Mouse (Mus musculus) midbrain, embryonic 13.5 days (tissue): Measurements from ENCODE around the gene Gm7697. TPM values are rescaled to one million over a fixed set of nuclear protein-coding genes. Genes with fewer than 3 reads are reported as not detected.
"Not testable (repeated sequence)": the region's sequence is repeated elsewhere in the genome, so short reads cannot be mapped to it uniquely, and the experiment has no call there.

ENCODE experiments used
- ATAC-seq: fragments of 200-750 bp; cut with Nextera tagmentation; 2 replicates; pipeline ENCODE4 v1.8.0; 2017; ENCODE audit warnings: mild to moderate bottlenecking, moderate TSS enrichment, moderate library complexity
- H3K27ac ChIP-seq: fragments of 300-500 bp; sonication (generic); 2 replicates; pipeline ENCODE4 v1.5.1; 2015; ENCODE audit warnings: inconsistent platforms, mild to moderate bottlenecking, moderate library complexity
- H3K27me3 ChIP-seq: fragments of 300-500 bp; sonication (generic); 2 replicates; pipeline ENCODE4 v1.6.1; 2015; ENCODE audit warnings: mild to moderate bottlenecking, inconsistent platforms
- H3K36me3 ChIP-seq: fragments of 300-500 bp; sonication (generic); 2 replicates; pipeline ENCODE4 v1.6.1; 2015; ENCODE audit warnings: mild to moderate bottlenecking, inconsistent platforms
- H3K4me1 ChIP-seq: fragments of 300-500 bp; sonication (generic); replicated peaks from 2 replicates; pipeline ENCODE4 v1.6.1; 2015; ENCODE audit warnings: inconsistent platforms
- H3K4me2 ChIP-seq: fragments of 300-500 bp; sonication (generic); replicated peaks from 2 replicates; pipeline ENCODE4 v1.6.1; 2015; ENCODE audit warnings: moderate library complexity, mild to moderate bottlenecking, inconsistent platforms
- H3K4me3 ChIP-seq: fragments of 300-500 bp; sonication (generic); replicated peaks from 2 replicates; pipeline ENCODE4 v1.5.1; 2015; ENCODE audit warnings: mild to moderate bottlenecking, inconsistent platforms
- H3K9ac ChIP-seq: fragments of 300-500 bp; sonication (generic); replicated peaks from 2 replicates; pipeline ENCODE4 v1.6.1; 2015; ENCODE audit warnings: mild to moderate bottlenecking, inconsistent platforms
- H3K9me3 ChIP-seq: fragments of 300-500 bp; sonication (generic); 2 replicates; pipeline ENCODE4 v1.6.1; 2016; ENCODE audit warnings: mild to moderate bottlenecking, inconsistent platforms
- WGBS: fragments of 180-500 bp; shearing (Covaris S2); methylation state at CpG from one replicate; pipeline ENCODE4 v1.1.7; 2015; 5-methylcytosine and 5-hydroxymethylcytosine counted together
- polyA plus RNA-seq: library from polyadenylated mRNA; unstranded; fragments of >200 nt; fragmentation: Nextera tagmentation; extraction: Ambion mirVana; gene quantifications from 2 replicates; pipeline ENCODE4 v1.2.1, GENCODE M21; 2015

Gene Gm7697
- polyA plus RNA-seq, result not detected in 2 replicates

- H3K36me3 ChIP-seq, H3K4me2 ChIP-seq: not testable (repeated sequence)
- WGBS, result 91% methylated on average over 2 of the region's 3 CpGs
Observed at GRCm38 (mm10) chr8:69522876-69523275, at the start of gene Gm7697. Gene Gm7697 (minus strand): TSS chr8:69522976.

GRCm38 (mm10) chr8:69551249-69551648, 28.5 kb upstream of the Gm7697 start:
- not testable (repeated sequence) for H3K27me3 ChIP-seq, ATAC-seq
- WGBS, result 47% methylated on average over 2 of the region's 2 CpGs

More at GRCm38 (mm10) chr8:69522876-69523275, at the start of gene Gm7697:
- not testable (repeated sequence) for H3K9me3 ChIP-seq, H3K27ac ChIP-seq, H3K9ac ChIP-seq, H3K4me1 ChIP-seq, ATAC-seq, H3K27me3 ChIP-seq, H3K4me3 ChIP-seq

GRCm38 (mm10) chr8:69549556-69549955, 26.8 kb upstream of the Gm7697 start:
- H3K9ac ChIP-seq, H3K27ac ChIP-seq, H3K27me3 ChIP-seq, H3K36me3 ChIP-seq, H3K4me2 ChIP-seq, H3K9me3 ChIP-seq, ATAC-seq, H3K4me1 ChIP-seq, H3K4me3 ChIP-seq: not testable (repeated sequence)
- WGBS, result 12% methylated on average over 8 of the region's 8 CpGs

More at GRCm38 (mm10) chr8:69551249-69551648, 28.5 kb upstream of the Gm7697 start:
- not testable (repeated sequence) for H3K27ac ChIP-seq, H3K9ac ChIP-seq, H3K4me1 ChIP-seq, H3K4me3 ChIP-seq, H3K36me3 ChIP-seq, H3K9me3 ChIP-seq, H3K4me2 ChIP-seq

- H3K36me3 ChIP-seq, H3K27ac ChIP-seq, H3K4me1 ChIP-seq, H3K9ac ChIP-seq, H3K4me2 ChIP-seq, H3K4me3 ChIP-seq, H3K9me3 ChIP-seq, H3K27me3 ChIP-seq, ATAC-seq: not testable (repeated sequence)
- WGBS, result 91% methylated on average over 3 of the region's 3 CpGs
Observed at GRCm38 (mm10) chr8:69548114-69548513, 25.3 kb upstream of the Gm7697 start.

- not testable (repeated sequence) for H3K4me1 ChIP-seq, ATAC-seq, H3K9ac ChIP-seq, H3K36me3 ChIP-seq, H3K27ac ChIP-seq, H3K9me3 ChIP-seq, H3K4me2 ChIP-seq, H3K4me3 ChIP-seq, H3K27me3 ChIP-seq
- 65% methylated on average over 7 of the region's 7 CpGs for WGBS
Observed at GRCm38 (mm10) chr8:69547208-69547607, 24.4 kb upstream of the Gm7697 start.

- not testable (repeated sequence) for H3K4me2 ChIP-seq, H3K9me3 ChIP-seq, H3K4me1 ChIP-seq, H3K4me3 ChIP-seq, H3K36me3 ChIP-seq, H3K9ac ChIP-seq, H3K27ac ChIP-seq, H3K27me3 ChIP-seq, ATAC-seq
- 56% methylated on average over 1 of the region's 1 CpGs for WGBS
Observed at GRCm38 (mm10) chr8:69545020-69545419, 22.2 kb upstream of the Gm7697 start.

GRCm38 (mm10) chr8:69544511-69544910, 21.7 kb upstream of the Gm7697 start:
- not testable (repeated sequence) for H3K36me3 ChIP-seq, H3K4me3 ChIP-seq
- 90% methylated on average over 13 of the region's 13 CpGs for WGBS

GRCm38 (mm10) chr8:69543984-69544383, 21.2 kb upstream of the Gm7697 start:
- not testable (repeated sequence) for H3K4me2 ChIP-seq
- 91% methylated on average over 6 of the region's 6 CpGs for WGBS
- peak; percentile 56; the same call in 1 of the 2 replicates for ATAC-seq

More at GRCm38 (mm10) chr8:69544511-69544910, 21.7 kb upstream of the Gm7697 start:
- ATAC-seq, H3K9ac ChIP-seq, H3K9me3 ChIP-seq, H3K4me1 ChIP-seq, H3K27ac ChIP-seq, H3K4me2 ChIP-seq, H3K27me3 ChIP-seq: not testable (repeated sequence)

GRCm38 (mm10) chr8:69540764-69541163, 18.0 kb upstream of the Gm7697 start:
- 94% methylated on average over 7 of the region's 7 CpGs for WGBS

More at GRCm38 (mm10) chr8:69543984-69544383, 21.2 kb upstream of the Gm7697 start:
- not testable (repeated sequence) for H3K9me3 ChIP-seq, H3K36me3 ChIP-seq, H3K4me1 ChIP-seq, H3K27me3 ChIP-seq, H3K9ac ChIP-seq, H3K27ac ChIP-seq, H3K4me3 ChIP-seq

GRCm38 (mm10) chr8:69540331-69540730, 17.6 kb upstream of the Gm7697 start:
- H3K27me3 ChIP-seq, result not testable (repeated sequence)

More at GRCm38 (mm10) chr8:69540764-69541163, 18.0 kb upstream of the Gm7697 start:
- not testable (repeated sequence) for ATAC-seq, H3K36me3 ChIP-seq, H3K9ac ChIP-seq, H3K27me3 ChIP-seq, H3K9me3 ChIP-seq, H3K4me2 ChIP-seq, H3K4me3 ChIP-seq, H3K4me1 ChIP-seq, H3K27ac ChIP-seq

GRCm38 (mm10) chr8:69474946-69475345, 47.8 kb downstream of the Gm7697 start:
- H3K4me3 ChIP-seq, H3K27me3 ChIP-seq, H3K4me1 ChIP-seq, H3K4me2 ChIP-seq, H3K9ac ChIP-seq, H3K36me3 ChIP-seq, ATAC-seq, H3K9me3 ChIP-seq, H3K27ac ChIP-seq: not testable (repeated sequence)
- 96% methylated on average over 2 of the region's 3 CpGs for WGBS

More at GRCm38 (mm10) chr8:69540331-69540730, 17.6 kb upstream of the Gm7697 start:
- not testable (repeated sequence) for H3K9ac ChIP-seq, ATAC-seq, H3K27ac ChIP-seq, H3K9me3 ChIP-seq, H3K4me3 ChIP-seq, H3K36me3 ChIP-seq, H3K4me1 ChIP-seq, H3K4me2 ChIP-seq
- 68% methylated on average over 1 of the region's 1 CpGs for WGBS

- not testable (repeated sequence) for H3K9me3 ChIP-seq, H3K36me3 ChIP-seq, H3K4me3 ChIP-seq, H3K27me3 ChIP-seq, H3K27ac ChIP-seq, ATAC-seq, H3K9ac ChIP-seq, H3K4me2 ChIP-seq, H3K4me1 ChIP-seq
- WGBS, result 91% methylated on average over 3 of the region's 3 CpGs
Observed at GRCm38 (mm10) chr8:69453465-69453864, 69.3 kb downstream of the Gm7697 start, which contains the start of gene Gm9495. Gene Gm9495 (minus strand): TSS chr8:69453565.
